Mouse (Mus musculus) spleen, adult 2 months (tissue): Measurements from ENCODE around the gene Zfp386.

Experiments used
- CTCF ChIP-seq: fragments of 200-500 bp; IDR thresholded peaks from 2 replicates; pipeline ENCODE4 v1.5.1; 2011; ENCODE audit warnings: mild to moderate bottlenecking, inconsistent platforms; ENCODE audit not compliant: insufficient read depth, insufficient read length, insufficient replicate concordance; ENCODE audit errors: extremely low read depth
- POLR2A ChIP-seq: fragments of 200-500 bp; IDR thresholded peaks from 2 replicates; pipeline ENCODE4 v1.6.1; 2011; ENCODE audit warnings: low read depth, low read length, inconsistent platforms

DNA sequence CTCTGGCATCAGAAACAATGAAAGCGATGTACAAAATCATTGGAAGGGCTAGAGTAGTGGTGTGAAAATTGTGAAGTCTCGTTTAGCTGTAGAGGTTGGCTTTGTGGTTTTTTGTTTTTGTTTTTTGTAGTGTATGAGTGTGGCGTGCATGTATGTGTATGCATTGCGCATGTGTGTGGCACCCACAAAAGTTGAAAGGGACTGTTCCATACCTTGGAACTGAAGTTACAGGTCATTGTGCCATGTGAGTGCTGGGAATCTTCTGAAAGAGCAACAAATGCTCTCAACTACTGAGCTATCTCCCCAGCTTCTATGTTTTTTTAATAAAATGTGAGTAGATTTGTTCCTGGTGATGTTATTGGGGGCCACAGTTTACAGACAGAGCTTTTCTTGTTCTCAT, 15.5 kb downstream of the Zfp386 start:
- TF ChIP-seq POLR2A (no peak), CTCF (no peak)
